10 mouse cellular contexts compared by ENCODE assay signal in genomic region chr13:59624903-59625302, GRCm38 (mm10). TPM values are rescaled to one million over a fixed set of nuclear protein-coding genes. Genes with fewer than 3 reads are reported as not detected.
DNase-seq lines count a peak whose midpoint lies in the region; ATAC-seq lines count a peak whose summit lies in the region.
"Had no signal": no experiment of that assay in that cellular context is flagged by ENCODE, and none has a peak within 500 bp of the region (broad histone marks: within the 10 kb centered on the region; RNA-seq: fewer than 3 reads in every experiment).

No protein-coding gene starts in this region.

- intact Hi-C loops in gastrocnemius, postnatal 14 days (cut with DNase I; ENCODE audit: low total_unique reads): no loop called here
- intact Hi-C loops in heart, postnatal 10 days (cut with DNase I): loop anchor here (5.0 kb wide), 1 partner anchor 102 kb away; no protein-coding TSS in a partner anchor

- H3K27me3 ChIP-seq in hindbrain, embryonic 13.5 days: no peaks in the 10 kb centered on the region

- peaks cover 90% of the 10 kb centered on the region for H3K36me3 ChIP-seq in hindbrain, embryonic 13.5 days

- H3K4me1 ChIP-seq in hindbrain, embryonic 13.5 days (replicated peaks): no peaks in the 10 kb centered on the region

- ATAC-seq in hindbrain, embryonic 13.5 days (ENCODE audit: low FRiP score): no peak

- H3K9me3 ChIP-seq in hindbrain, embryonic 13.5 days: no peaks in the 10 kb centered on the region

- peak; percentile 20 for DNase-seq in gastrocnemius, postnatal 25 days
- DNase-seq in gastrocnemius, postnatal 14 days: no peak
- DNase-seq in 3T3-L1 (ENCODE audit: low read depth, low spot score): peak; percentile 19
- DNase-seq in gonadal fat pad, adult 2 months (ENCODE audit: low read depth): peak; percentile 42
- peak; percentile 70 to 76 for DNase-seq in heart, postnatal 10 days
- DNase-seq in adrenal gland, adult 8-10 months: no peak
- DNase-seq in frontal cortex, postnatal 10 days (ENCODE audit: low spot score in 2 of 2): no peak
- DNase-seq: cerebellum, adult 9-11 months had no signal

- H3K4me2 ChIP-seq in hindbrain, embryonic 13.5 days: no peak overlapping the region

- H3K27ac ChIP-seq in hindbrain, embryonic 13.5 days: no peak overlapping the region
- H3K27ac ChIP-seq: liver, embryonic 14.5 days had no signal

- no peak overlapping the region for H3K4me3 ChIP-seq in hindbrain, embryonic 13.5 days

- WGBS in hindbrain, embryonic 13.5 days: 89% methylated on average over 5 of the region's 5 CpGs

- no peak overlapping the region for H3K9ac ChIP-seq in hindbrain, embryonic 13.5 days
- H3K9ac ChIP-seq: liver, embryonic 14.5 days had no signal

RNA-seq across cellular contexts. Expression of gene Naa35, which starts 39.8 kb away (rescaled TPM):
- 10 to 100 TPM; 26.6 to 37.5 TPM for total RNA-seq in gastrocnemius, postnatal 25 days (2021)
- total RNA-seq in gastrocnemius, postnatal 14 days (2021): 10 to 100 TPM; 25.2 to 26.4 TPM
- polyA plus RNA-seq in gonadal fat pad, adult 2 months (2012; rRNA removed): 24.1 and 33.8 TPM in 2 replicates
- total RNA-seq in heart, postnatal 10 days (2021): 100 to 1,000 TPM in 1 of 2 experiments, 10 to 100 TPM in 1; 96.1 to 112 TPM
- polyA plus RNA-seq in hindbrain, embryonic 13.5 days (2015; fragmentation: Nextera tagmentation; extraction: Ambion mirVana): 156 and 159 TPM in 2 replicates
- total RNA-seq in adrenal gland, adult 8-10 months (2022): 10 to 100 TPM; 58.4 to 99.0 (median 93.4) TPM

RNA-seq across cellular contexts. Expression of gene Agtpbp1, which starts 39.9 kb away (rescaled TPM):
- total RNA-seq in gastrocnemius, postnatal 25 days (2021): 10 to 100 TPM; 50.6 to 53.5 TPM
- total RNA-seq in gastrocnemius, postnatal 14 days (2021): 10 to 100 TPM; 37.4 to 38.7 TPM
- polyA plus RNA-seq in gonadal fat pad, adult 2 months (2012; rRNA removed): 8.8 and 11.0 TPM in 2 replicates
- total RNA-seq in heart, postnatal 10 days (2021): 10 to 100 TPM; 47.7 to 56.3 TPM
- 55.6 and 57.6 TPM in 2 replicates for polyA plus RNA-seq in hindbrain, embryonic 13.5 days (2015; fragmentation: Nextera tagmentation; extraction: Ambion mirVana)
- 10 to 100 TPM; 30.8 to 52.7 (median 43.7) TPM for total RNA-seq in adrenal gland, adult 8-10 months (2022)

RNA-seq across cellular contexts. Expression of gene Golm1, which starts 50.7 kb away (rescaled TPM):
- 1 to 10 TPM; 5.0 to 6.5 TPM for total RNA-seq in gastrocnemius, postnatal 25 days (2021)
- 10 to 100 TPM in 1 of 2 experiments, 1 to 10 TPM in 1; 9.3 to 10.1 TPM for total RNA-seq in gastrocnemius, postnatal 14 days (2021)
- polyA plus RNA-seq in gonadal fat pad, adult 2 months (2012; rRNA removed): 18.9 and 22.8 TPM in 2 replicates
- total RNA-seq in heart, postnatal 10 days (2021): 10 to 100 TPM; 22.0 to 22.7 TPM
- polyA plus RNA-seq in hindbrain, embryonic 13.5 days (2015; fragmentation: Nextera tagmentation; extraction: Ambion mirVana): 49.3 and 50.6 TPM in 2 replicates
- 10 to 100 TPM in 1 of 4 experiments, 1 to 10 TPM in 3; 7.1 to 10.2 (median 8.1) TPM for total RNA-seq in adrenal gland, adult 8-10 months (2022)

Comparison
In these comparisons a context has a peak if more than half of its experiments do, and no peak if none do; other contexts are left out.
1. DNase-seq: peak in gastrocnemius, postnatal 25 days (single experiment), 3T3-L1 (single experiment), gonadal fat pad, adult 2 months (single experiment) and heart, postnatal 10 days (2 of 2); none in gastrocnemius, postnatal 14 days (single experiment), adrenal gland, adult 8-10 months (single experiment) and frontal cortex, postnatal 10 days (0 of 2).